Mouse (Mus musculus): ENCODE data around the gene Mcrip2. TPM values are rescaled to one million over a fixed set of nuclear protein-coding genes. Genes with fewer than 3 reads are reported as not detected.

Gene Mcrip2
- total and polyA plus RNA-seq, 3 experiments, result 1.4 to 16.1 (median 1.7) TPM

DNA sequence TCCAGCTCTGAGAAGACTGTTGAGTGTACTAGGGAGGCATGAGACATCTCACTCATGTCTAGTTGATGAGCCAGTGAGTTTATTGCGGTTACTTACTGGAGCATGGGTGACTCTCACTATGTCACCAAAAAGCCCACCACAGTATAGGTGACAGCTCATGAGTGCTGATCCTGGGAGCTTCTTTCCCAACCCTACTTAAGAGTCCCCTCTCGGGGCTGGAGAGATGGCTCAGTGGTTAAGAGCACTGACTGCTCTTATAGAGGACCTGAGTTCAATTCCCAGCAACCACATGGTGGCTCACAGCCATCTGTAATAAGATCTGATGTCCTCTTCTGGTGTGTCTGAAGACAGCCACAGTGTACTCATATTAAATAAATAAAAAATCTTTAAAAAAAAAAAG lies 1.4 kb upstream of the Mcrip2 start:
- dilution Hi-C loops (cut with MboI; ENCODE audit: extremely low pct_ligation_motif_present, extremely low pct_unique_long_range_greater_than_20kb, low sequenced_read_pairs) (no loop called here), in situ Hi-C loops (cut with MboI; ENCODE audit: low pct_ligation_motif_present, low pct_unique_long_range_greater_than_20kb, low sequenced_read_pairs) (no loop called here)
- H3K9me3 ChIP-seq (replicated peaks; ENCODE audit: low read length), result no peaks in the 10 kb centered on the region
- no peaks in the 10 kb centered on the region for H3K36me3 ChIP-seq (replicated peaks in 1 of 2; ENCODE audit: control insufficient read depth in 1 of 2, insufficient read depth in 1 of 2, low read length in 1 of 2)
- no peaks in the 10 kb centered on the region for H3K79me2 ChIP-seq (replicated peaks; ENCODE audit: control insufficient read depth, extremely low read depth, insufficient read depth, poor library complexity, severe bottlenecking)
- no peak overlapping the region for H3K4me3 ChIP-seq (replicated peaks in 1 of 3; ENCODE audit: low read depth in 2 of 3, low read length in 2 of 3, poor library complexity in 1 of 3)
- H3K27ac ChIP-seq (ENCODE audit: insufficient read depth, low read depth), result no peak overlapping the region
- H3K27me3 ChIP-seq (replicated peaks), result peaks cover 60% of the 10 kb centered on the region
- no peak overlapping the region for H3K4me2 ChIP-seq (ENCODE audit: insufficient read depth, low read depth, poor library complexity, severe bottlenecking)
- no peak for DNase-seq (ENCODE audit: extremely low read depth)
- no peak overlapping the region for H3K9ac ChIP-seq (ENCODE audit: insufficient read depth, low read depth)
- H3K4me1 ChIP-seq (ENCODE audit: control insufficient read depth in 1 of 2, insufficient read depth in 2 of 2), result peaks cover 6 to 21% of the 10 kb centered on the region in 2 experiments; a peak in 3 of 4 replicates
- no peak for TF ChIP-seq JUN (IDR thresholded peaks at IDR 0.05; ENCODE audit: insufficient read depth, low read depth, low read length)
- no peak for TF ChIP-seq ZNF384 (IDR thresholded peaks at IDR 0.05; ENCODE audit: low read depth, low read length)
- no peak for TF ChIP-seq ELF1 (IDR thresholded peaks at IDR 0.05; ENCODE audit: low read depth, low read length)
- no peak for TF ChIP-seq ETS1 (conservative IDR thresholded peaks at IDR 0.05; ENCODE audit: low read depth, low read length)
- no peak for TF ChIP-seq MEF2A (IDR thresholded peaks at IDR 0.05; ENCODE audit: borderline replicate concordance, low read depth, low read length)
- no peak for TF ChIP-seq GABPA (IDR thresholded peaks at IDR 0.05; ENCODE audit: insufficient replicate concordance, low read depth, low read length)
- TF ChIP-seq JUND (conservative IDR thresholded peaks at IDR 0.05; ENCODE audit: low read depth, low read length), result no peak
- TF ChIP-seq CTCF (conservative IDR thresholded peaks at IDR 0.05 in 1 of 2, IDR thresholded peaks at IDR 0.05 in 1 of 2; ENCODE audit: low read depth in 2 of 2, low read length in 2 of 2), result no peak
- no peak for TF ChIP-seq NELFE (IDR thresholded peaks at IDR 0.05; ENCODE audit: low read depth, low read length)
- TF ChIP-seq POLR2A (IDR thresholded peaks at IDR 0.05; ENCODE audit: low read depth, low read length), result no peak
- no peak for TF ChIP-seq POLR2AphosphoS2 (IDR thresholded peaks at IDR 0.05; ENCODE audit: low read depth, low read length)
- TF ChIP-seq USF2 (conservative IDR thresholded peaks at IDR 0.05; ENCODE audit: low read depth, low read length), result no peak
- TF ChIP-seq MAZ (IDR thresholded peaks at IDR 0.05; ENCODE audit: low read depth, low read length), result no peak

DNA sequence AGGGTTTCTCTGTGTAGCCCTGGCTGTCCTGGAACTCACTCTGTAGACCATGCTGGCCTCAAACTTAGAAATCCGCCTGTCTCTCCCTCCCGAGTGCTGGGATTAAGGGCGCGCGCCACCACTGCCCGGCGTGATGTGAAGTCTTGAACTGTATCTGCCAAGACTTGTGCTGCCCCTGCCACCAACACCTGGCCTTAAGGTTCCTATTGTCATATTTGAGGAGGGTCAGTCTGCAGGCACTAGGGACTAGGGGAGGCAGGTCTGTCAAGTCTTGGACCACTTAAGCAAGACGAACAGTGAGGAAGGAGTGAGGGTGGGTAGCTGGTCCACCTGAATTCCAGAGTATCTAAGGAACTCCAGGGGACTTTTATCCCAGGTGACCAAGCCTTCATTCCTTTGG lies 934 bp upstream of the Mcrip2 start:
- Histone ChIP-seq H3K4me1 (ENCODE audit: control insufficient read depth in 1 of 2, insufficient read depth in 2 of 2) (peaks cover 6 to 21% of the 10 kb centered on the region in 2 experiments; a peak in 3 of 4 replicates), H3K9me3 (replicated peaks; ENCODE audit: low read length) (no peaks in the 10 kb centered on the region), H3K9ac (ENCODE audit: insufficient read depth, low read depth) (no peak overlapping the region), H3K36me3 (replicated peaks in 1 of 2; ENCODE audit: control insufficient read depth in 1 of 2, insufficient read depth in 1 of 2, low read length in 1 of 2) (no peaks in the 10 kb centered on the region), H3K27me3 (replicated peaks) (peaks cover 63% of the 10 kb centered on the region), H3K27ac (ENCODE audit: insufficient read depth, low read depth) (no peak overlapping the region), H3K4me2 (ENCODE audit: insufficient read depth, low read depth, poor library complexity, severe bottlenecking) (no peak overlapping the region), H3K4me3 (replicated peaks in 1 of 3; ENCODE audit: low read depth in 2 of 3, low read length in 2 of 3, poor library complexity in 1 of 3) (no peak overlapping the region), H3K79me2 (replicated peaks; ENCODE audit: control insufficient read depth, extremely low read depth, insufficient read depth, poor library complexity, severe bottlenecking) (no peaks in the 10 kb centered on the region)
- DNase-seq (ENCODE audit: extremely low read depth), result no peak
- in situ Hi-C loops (cut with MboI; ENCODE audit: low pct_ligation_motif_present, low pct_unique_long_range_greater_than_20kb, low sequenced_read_pairs), result no loop called here
- TF ChIP-seq KAT2A (IDR thresholded peaks at IDR 0.05; ENCODE audit: insufficient replicate concordance, low read length) (no peak), CHD2 (IDR thresholded peaks at IDR 0.05; ENCODE audit: low read length) (no peak), BHLHE40 (IDR thresholded peaks at IDR 0.05; ENCODE audit: low read depth, low read length) (no peak), JUN (IDR thresholded peaks at IDR 0.05; ENCODE audit: insufficient read depth, low read depth, low read length) (no peak), USF2 (conservative IDR thresholded peaks at IDR 0.05; ENCODE audit: low read depth, low read length) (no peak), MEF2A (IDR thresholded peaks at IDR 0.05; ENCODE audit: borderline replicate concordance, low read depth, low read length) (no peak), IRF4 (IDR thresholded peaks at IDR 0.05; ENCODE audit: low read depth, low read length) (no peak), ELF1 (IDR thresholded peaks at IDR 0.05; ENCODE audit: low read depth, low read length) (no peak), MAX (IDR thresholded peaks at IDR 0.05; ENCODE audit: low read length) (no peak)
- dilution Hi-C loops (cut with MboI; ENCODE audit: extremely low pct_ligation_motif_present, extremely low pct_unique_long_range_greater_than_20kb, low sequenced_read_pairs), result no loop called here
